Mouse (Mus musculus) lung, postnatal 0 days (tissue): ENCODE measurements around the gene Nck2.

Experiments used
- CTCF ChIP-seq: IDR thresholded peaks from 2 replicates; pipeline ENCODE4 v1.5.1; 2016; ENCODE audit warnings: antibody characterized with exemption, mild to moderate bottlenecking
- EP300 ChIP-seq: IDR thresholded peaks from 2 replicates; pipeline ENCODE4 v1.6.1; 2016; ENCODE audit warnings: antibody characterized with exemption, mild to moderate bottlenecking, control low read depth

DNA sequence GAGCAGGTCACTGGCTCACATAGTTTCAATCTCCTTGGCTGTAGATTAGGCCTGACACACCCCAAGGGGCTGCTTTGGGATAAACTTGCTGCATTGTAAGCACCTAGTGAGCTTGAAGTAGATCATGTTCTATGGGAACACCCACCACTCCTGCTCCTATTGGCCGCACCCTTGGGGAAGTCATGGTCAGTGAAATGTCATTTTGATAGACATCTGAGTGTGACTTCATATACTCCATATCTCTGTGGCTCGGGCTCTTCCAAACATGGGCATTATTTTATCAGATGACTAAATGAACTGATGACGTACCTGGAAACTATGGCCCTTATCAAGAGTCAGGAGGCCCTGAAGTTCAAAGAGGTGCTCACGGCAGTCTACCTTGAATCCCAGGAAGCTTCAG lies 77.6 kb downstream of the Nck2 start:
- TF ChIP-seq EP300 (no peak), CTCF (no peak)
